Mouse (Mus musculus) right cerebral cortex, postnatal 25 days (tissue): ENCODE results near the gene Olfr1288.

Experiments used
- DNase-seq: peaks from one replicate; pipeline ENCODE4 v3.0.0; 2022

Olfr1288 gene

DNA sequence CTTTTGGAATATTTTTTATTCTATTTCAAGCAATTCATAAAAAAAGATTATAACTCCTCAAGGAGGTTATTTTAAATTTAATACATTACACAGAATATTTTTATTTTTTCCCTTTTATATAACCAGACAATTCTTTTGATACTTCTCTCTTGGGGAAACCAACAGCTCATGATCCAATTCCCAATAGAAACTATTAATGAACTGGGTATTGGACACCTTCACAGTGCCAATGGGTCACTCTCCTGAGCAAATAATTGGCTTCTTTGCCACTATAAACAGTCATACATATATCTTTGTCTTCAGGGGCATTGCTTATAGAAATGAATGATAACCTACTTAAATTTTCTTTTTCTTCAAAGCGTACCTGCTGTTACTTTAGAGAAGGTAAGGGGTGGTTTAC lies at the start of gene Olfr1288:
Olfr1288 (plus strand) TSS at position 301 of the 400 bp plus-strand sequence.
- DNase-seq, result no peak

- no peak for DNase-seq
Observed at GRCm38 (mm10) chr2:111448842-111449241, 25.1 kb upstream of the Olfr1288 start, which contains the start of gene Olfr1287. Gene Olfr1287 (plus strand): TSS chr2:111449142.

GRCm38 (mm10) chr2:111480519-111480918 lies 6.6 kb downstream of the Olfr1288 start, which contains the start of gene Olfr1289:
Gene Olfr1289 (plus strand): TSS chr2:111480819.
- no peak for DNase-seq

GRCm38 (mm10) chr2:111493729-111494128 lies 19.8 kb downstream of the Olfr1288 start, which contains the start of gene Olfr1290:
Gene Olfr1290 (minus strand): TSS chr2:111493829.
- DNase-seq, result no peak

DNA sequence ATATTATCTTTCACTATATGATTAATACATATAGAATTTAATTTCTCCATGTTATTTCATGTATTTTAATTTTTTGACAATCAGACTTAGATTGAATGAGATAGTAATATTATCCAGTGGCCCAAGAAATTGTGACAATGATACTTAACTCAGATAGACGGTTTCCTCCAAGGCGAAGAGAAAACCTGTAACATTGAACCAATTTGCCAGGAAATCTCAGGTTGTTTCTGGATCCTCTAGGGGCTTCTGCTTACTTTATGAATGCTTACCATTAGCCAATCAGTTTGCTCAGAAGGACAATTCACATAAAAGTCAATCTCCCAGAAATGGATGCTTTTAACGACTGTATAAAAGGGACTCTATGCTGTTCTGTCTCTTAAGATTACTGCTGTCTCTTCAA lies 23.0 kb downstream of the Olfr1288 start, which contains the start of gene Olfr1291-ps1:
Olfr1291-ps1 (plus strand) TSS at position 301 of the 400 bp plus-strand sequence.
- no peak for DNase-seq

DNA sequence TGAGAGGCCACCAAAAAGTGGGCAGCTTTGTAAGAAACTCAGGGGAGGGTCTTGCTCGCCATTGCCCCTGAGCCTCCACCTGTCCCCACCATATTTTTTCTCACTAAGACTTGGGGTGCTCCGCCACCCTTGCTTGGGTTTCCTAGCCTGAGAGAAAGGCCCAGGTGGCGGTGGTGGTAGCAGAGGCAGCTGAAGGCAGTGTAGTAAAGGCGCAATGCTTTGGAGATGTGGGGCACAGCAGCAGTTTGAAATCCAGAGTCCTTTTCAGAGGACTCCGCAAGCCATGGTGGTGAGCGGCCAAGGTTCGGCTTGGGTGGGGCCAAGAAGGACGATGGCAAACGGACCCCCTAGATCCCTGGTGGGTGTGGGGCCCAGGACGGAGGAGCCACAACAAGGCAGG lies 43.5 kb downstream of the Olfr1288 start:
- DNase-seq, result no peak

DNA sequence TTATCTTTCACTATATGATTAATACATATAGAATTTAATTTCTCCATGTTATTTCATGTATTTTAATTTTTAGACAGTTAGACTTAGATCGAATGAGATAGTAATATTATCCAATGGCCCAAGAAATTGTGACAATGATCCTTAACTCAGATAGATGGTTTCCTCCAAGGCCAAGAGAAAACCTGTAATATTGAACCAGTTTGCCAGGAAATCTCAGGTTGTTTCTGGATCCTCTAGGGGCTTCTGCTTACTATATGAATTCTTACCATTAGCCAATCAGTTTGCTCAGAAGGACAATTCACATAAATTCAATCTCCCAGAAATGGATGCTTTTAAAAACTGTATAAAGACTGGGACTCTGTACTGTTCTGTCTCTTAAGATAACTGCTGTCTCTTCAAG lies 51.0 kb downstream of the Olfr1288 start, which contains the start of gene Olfr1293-ps:
Olfr1293-ps (plus strand) TSS at position 301 of the 400 bp plus-strand sequence.
- DNase-seq, result no peak
